Mouse (Mus musculus): ENCODE measurements at regions not wholly inside any gene's neighbourhood (a gene's known extent, or its start where the extent isn't known, plus 50 kb on each side); places are given as distances from the start of the nearest gene placed in this dataset.

GRCm38 (mm10) chr9:113380408-113381129 lies 327.5 kb downstream of the Pdcd6ip start:
- TF ChIP-seq CTCF (IDR thresholded peaks at IDR 0.05; ENCODE audit: low read depth) (no peak), EP300 (optimal IDR thresholded peaks at IDR 0.05) (no peak)

Measured in stomach, postnatal 0 days (tissue).